Comparison of ENCODE assay signal across 21 mouse cellular contexts in genomic region chr6:60907272-60907671, GRCm38 (mm10). TPM values are rescaled to one million over a fixed set of nuclear protein-coding genes. Genes with fewer than 3 reads are reported as not detected.
DNase-seq lines count a peak whose midpoint lies in the region; ATAC-seq and TF ChIP-seq lines count a peak whose summit lies in the region.
"Had no signal": no experiment of that assay in that cellular context is flagged by ENCODE, and none has a peak within 500 bp of the region (broad histone marks: within the 10 kb centered on the region; RNA-seq: fewer than 3 reads in every experiment).

No protein-coding gene starts in this region.

- no peak for DNase-seq in liver, embryonic 14.5 days (ENCODE audit: low read depth in 3 of 3, low spot score in 3 of 3)
- no peak for DNase-seq in liver, embryonic 11.5 days (ENCODE audit: low spot score)
- DNase-seq in MEL-GATA-1-ER (ENCODE audit: extremely low read depth, low read depth), result peak; percentile 10
- DNase-seq in hindbrain, embryonic 11.5 days (ENCODE audit: low spot score), result no peak
- DNase-seq in forebrain, embryonic 10.5 days (ENCODE audit: extremely low spot score, low spot score), result no peak
- no peak for DNase-seq in adrenal gland, postnatal 14 days
- DNase-seq: adrenal gland, adult 2 months; adrenal gland, postnatal 36 days; cerebellum, adult 8-10 months; cerebellum, postnatal 14 days; gastrocnemius, adult 2 months; gastrocnemius, postnatal 25 days had no signal

- no peaks in the 10 kb centered on the region for H3K27me3 ChIP-seq in liver, embryonic 14.5 days (ENCODE audit: control insufficient read depth, insufficient read depth, low read length)
- no peaks in the 10 kb centered on the region for H3K27me3 ChIP-seq in liver, embryonic 11.5 days (replicated peaks; ENCODE audit: control insufficient read depth, insufficient read depth, low read length)
- no peaks in the 10 kb centered on the region for H3K27me3 ChIP-seq in hindbrain, embryonic 11.5 days (ENCODE audit: control insufficient read depth, insufficient read depth, low read length)
- no peaks in the 10 kb centered on the region for H3K27me3 ChIP-seq in forebrain, embryonic 10.5 days (ENCODE audit: poor library complexity, severe bottlenecking)
- H3K27me3 ChIP-seq: CH12.LX; embryonic facial prominence, embryonic 12.5 days; heart, embryonic 12.5 days; hindbrain, embryonic 15.5 days had no signal

- H3K27ac ChIP-seq in liver, embryonic 14.5 days, result no peak overlapping the region
- no peak overlapping the region for H3K27ac ChIP-seq in liver, embryonic 11.5 days (ENCODE audit: low read depth, low read length)
- H3K27ac ChIP-seq in hindbrain, embryonic 11.5 days (ENCODE audit: low read depth, low read length), result no peak overlapping the region
- no peak overlapping the region for H3K27ac ChIP-seq in forebrain, embryonic 10.5 days
- H3K27ac ChIP-seq: embryonic facial prominence, embryonic 12.5 days; gastrocnemius, adult 2 months; hindbrain, embryonic 10.5 days; hindbrain, embryonic 15.5 days had no signal

- H3K9me3 ChIP-seq in liver, embryonic 14.5 days (ENCODE audit: control insufficient read depth, low read length), result no peaks in the 10 kb centered on the region
- no peaks in the 10 kb centered on the region for H3K9me3 ChIP-seq in liver, embryonic 11.5 days (ENCODE audit: control insufficient read depth, low read length)
- H3K9me3 ChIP-seq in hindbrain, embryonic 11.5 days (ENCODE audit: control insufficient read depth, low read length), result no peaks in the 10 kb centered on the region
- H3K9me3 ChIP-seq in forebrain, embryonic 10.5 days, result no peaks in the 10 kb centered on the region
- H3K9me3 ChIP-seq: embryonic facial prominence, embryonic 12.5 days; hindbrain, embryonic 10.5 days; hindbrain, embryonic 15.5 days had no signal

- H3K4me3 ChIP-seq in liver, embryonic 14.5 days (ENCODE audit: insufficient read depth in 1 of 2, low read depth in 2 of 2, low read length in 2 of 2), result no peak overlapping the region
- H3K4me3 ChIP-seq in liver, embryonic 11.5 days (ENCODE audit: low read depth, low read length), result no peak overlapping the region
- no peak overlapping the region for H3K4me3 ChIP-seq in hindbrain, embryonic 11.5 days (ENCODE audit: low read depth, low read length)
- no peak overlapping the region for H3K4me3 ChIP-seq in forebrain, embryonic 10.5 days
- H3K4me3 ChIP-seq: embryonic facial prominence, embryonic 12.5 days; gastrocnemius, adult 2 months; heart, embryonic 12.5 days; hindbrain, embryonic 10.5 days; hindbrain, embryonic 15.5 days had no signal

- no peaks in the 10 kb centered on the region for H3K4me1 ChIP-seq in liver, embryonic 14.5 days (replicated peaks; ENCODE audit: control insufficient read depth in 2 of 2, insufficient read depth in 2 of 2, low read length in 1 of 2)
- no peaks in the 10 kb centered on the region for H3K4me1 ChIP-seq in liver, embryonic 11.5 days (replicated peaks; ENCODE audit: control insufficient read depth, insufficient read depth, low read length)
- H3K4me1 ChIP-seq in hindbrain, embryonic 11.5 days (replicated peaks; ENCODE audit: control insufficient read depth, insufficient read depth, low read length), result no peaks in the 10 kb centered on the region
- no peaks in the 10 kb centered on the region for H3K4me1 ChIP-seq in forebrain, embryonic 10.5 days
- H3K4me1 ChIP-seq: embryonic facial prominence, embryonic 12.5 days; heart, embryonic 12.5 days; hindbrain, embryonic 10.5 days; hindbrain, embryonic 15.5 days had no signal

- TF ChIP-seq EP300 in liver, embryonic 14.5 days (IDR thresholded peaks at IDR 0.05; ENCODE audit: low read depth), result no peak

- 69% methylated on average over 2 of the region's 2 CpGs for WGBS in liver, embryonic 14.5 days (ENCODE audit: insufficient replicate concordance)
- WGBS in liver, embryonic 11.5 days, result 73% methylated on average over 2 of the region's 2 CpGs
- WGBS in hindbrain, embryonic 11.5 days, result 88% methylated on average over 2 of the region's 2 CpGs
- WGBS in forebrain, embryonic 10.5 days, result 88% methylated on average over 2 of the region's 2 CpGs

- TF ChIP-seq CTCF in liver, embryonic 14.5 days (IDR thresholded peaks at IDR 0.05; ENCODE audit: low read depth), result peak; percentile 52

- no peak for ATAC-seq in liver, embryonic 14.5 days (ENCODE audit: insufficient read depth)
- no peak for ATAC-seq in liver, embryonic 11.5 days (replicated peaks; ENCODE audit: low FRiP score)
- ATAC-seq in erythroblast, adult 5-6 weeks (replicated peaks; ENCODE audit: low FRiP score, poor library complexity, severe bottlenecking), result peak; percentile 80
- no peak for ATAC-seq in hindbrain, embryonic 11.5 days (ENCODE audit: low FRiP score)
- ATAC-seq: activated CD4-positive, CD25-positive, alpha-beta regulatory T cell, adult 4 months; forebrain, embryonic 14.5 days; intestine, embryonic 16.5 days had no signal

- H3K4me2 ChIP-seq in liver, embryonic 14.5 days (ENCODE audit: low read depth), result no peak overlapping the region
- H3K4me2 ChIP-seq in liver, embryonic 11.5 days, result no peak overlapping the region
- H3K4me2 ChIP-seq in hindbrain, embryonic 11.5 days (replicated peaks; ENCODE audit: low read depth, low read length), result no peak overlapping the region
- H3K4me2 ChIP-seq: embryonic facial prominence, embryonic 12.5 days; heart, embryonic 12.5 days; hindbrain, embryonic 15.5 days had no signal

- no peaks in the 10 kb centered on the region for H3K36me3 ChIP-seq in liver, embryonic 14.5 days (replicated peaks; ENCODE audit: control insufficient read depth, insufficient read depth, low read depth)
- H3K36me3 ChIP-seq in liver, embryonic 11.5 days (ENCODE audit: control insufficient read depth, insufficient read depth, low read length), result no peaks in the 10 kb centered on the region
- H3K36me3 ChIP-seq in hindbrain, embryonic 11.5 days (ENCODE audit: control insufficient read depth, insufficient read depth, low read length), result no peaks in the 10 kb centered on the region
- no peaks in the 10 kb centered on the region for H3K36me3 ChIP-seq in forebrain, embryonic 10.5 days (replicated peaks)
- H3K36me3 ChIP-seq: embryonic facial prominence, embryonic 12.5 days; heart, embryonic 12.5 days; hindbrain, embryonic 10.5 days; hindbrain, embryonic 15.5 days had no signal

- no peak overlapping the region for H3K9ac ChIP-seq in liver, embryonic 14.5 days (replicated peaks)
- H3K9ac ChIP-seq in liver, embryonic 11.5 days (ENCODE audit: low read depth, low read length), result no peak overlapping the region
- H3K9ac ChIP-seq in hindbrain, embryonic 11.5 days (ENCODE audit: low read depth, low read length), result no peak overlapping the region
- H3K9ac ChIP-seq: embryonic facial prominence, embryonic 12.5 days; heart, embryonic 12.5 days; hindbrain, embryonic 15.5 days had no signal

RNA-seq across cellular contexts. Expression of gene Mmrn1, which starts 17.5 kb away (rescaled TPM):
- polyA plus RNA-seq in liver, embryonic 14.5 days (2012; rRNA removed), result 2.0 and 2.9 TPM in 2 replicates
- 5.0 and 6.9 TPM in 2 replicates for polyA plus RNA-seq in liver, embryonic 14.5 days (2014; fragmentation: Nextera tagmentation; extraction: Ambion mirVana)
- 15.0 and 19.0 TPM in 2 replicates for polyA plus RNA-seq in liver, embryonic 11.5 days (2014; fragmentation: Nextera tagmentation; extraction: Ambion mirVana)
- 2.9 and 3.8 TPM in 2 replicates for total RNA-seq in erythroblast, adult 5-6 weeks (2015; ENCODE audit: low replicate concordance)
- total RNA-seq in erythroblast, adult 5-6 weeks (2017; ENCODE audit: low replicate concordance), result 0.84 and 2.5 TPM in 2 replicates
- polyA plus RNA-seq in hindbrain, embryonic 11.5 days (2014; fragmentation: Nextera tagmentation; extraction: Ambion mirVana), result 6.2 and 7.4 TPM in 2 replicates
- polyA plus RNA-seq in forebrain, embryonic 10.5 days (2016; fragmentation: Nextera tagmentation; extraction: Ambion mirVana), result 5.4 and 5.9 TPM in 2 replicates
- 1.6 and 6.9 TPM in 2 replicates for total RNA-seq in adrenal gland, postnatal 14 days (2021)
- total RNA-seq: CH12.LX had no signal
- polyA plus RNA-seq: activated CD4-positive, CD25-positive, alpha-beta regulatory T cell, adult 4 months; adrenal gland, adult 2 months had no signal
